Mouse (Mus musculus) midbrain, embryonic 16.5 days (tissue): Measurements from ENCODE around the gene Bricd5. TPM values are rescaled to one million over a fixed set of nuclear protein-coding genes. Genes with fewer than 3 reads are reported as not detected.
"Not testable (repeated sequence)": the region's sequence is repeated elsewhere in the genome, so short reads cannot be mapped to it uniquely, and the experiment has no call there.

Source experiments
- ATAC-seq: fragments of 200-750 bp; cut with Nextera tagmentation; 2 replicates; pipeline ENCODE4 v1.8.0; 2017; ENCODE audit warnings: moderate TSS enrichment
- H3K27ac ChIP-seq: fragments of 300-500 bp; sonication (generic); 2 replicates; pipeline ENCODE4 v1.5.1; 2014; ENCODE audit warnings: mild to moderate bottlenecking, low read length, mixed read lengths
- H3K27me3 ChIP-seq: fragments of 300-500 bp; sonication (generic); 2 replicates; pipeline ENCODE4 v1.6.1; 2014; ENCODE audit warnings: low read depth, low read length, mixed read lengths; ENCODE audit not compliant: control insufficient read depth, insufficient read depth
- H3K36me3 ChIP-seq: fragments of 300-500 bp; sonication (generic); 2 replicates; pipeline ENCODE4 v1.6.1; 2014; ENCODE audit warnings: mild to moderate bottlenecking, low read length, moderate library complexity, mixed read lengths; ENCODE audit not compliant: control insufficient read depth, insufficient read depth
- H3K4me1 ChIP-seq: fragments of 300-500 bp; sonication (generic); 2 replicates; pipeline ENCODE4 v1.6.1; 2014; ENCODE audit warnings: mild to moderate bottlenecking, low read length, mixed read lengths; ENCODE audit not compliant: control insufficient read depth, insufficient read depth
- H3K4me2 ChIP-seq: fragments of 300-500 bp; sonication (generic); 2 replicates; pipeline ENCODE4 v1.6.1; 2014; ENCODE audit warnings: mild to moderate bottlenecking, low read length, mixed read lengths
- H3K4me3 ChIP-seq: fragments of 300-500 bp; sonication (generic); 2 replicates; pipeline ENCODE4 v1.5.1; 2014; ENCODE audit warnings: low read depth, mild to moderate bottlenecking, low read length, moderate library complexity, mixed read lengths
- H3K9ac ChIP-seq: fragments of 300-500 bp; sonication (generic); 2 replicates; pipeline ENCODE4 v1.6.1; 2014; ENCODE audit warnings: low read depth, low read length, mixed read lengths
- H3K9me3 ChIP-seq: fragments of 300-500 bp; sonication (generic); replicated peaks from 2 replicates; pipeline ENCODE4 v1.6.1; 2014; ENCODE audit warnings: mild to moderate bottlenecking, low read length, mixed read lengths; ENCODE audit not compliant: control insufficient read depth, poor library complexity, severe bottlenecking
- WGBS: fragments of 180-500 bp; shearing (Covaris S2); extraction: QIAGEN DNeasy Blood & Tissue Kit; methylation state at CpG from one replicate; pipeline ENCODE4 v1.1.7; 2014; 5-methylcytosine and 5-hydroxymethylcytosine counted together
- polyA plus RNA-seq: library from polyadenylated mRNA; unstranded; fragments of >200 nt; fragmentation: Nextera tagmentation; extraction: Ambion mirVana; gene quantifications from 2 replicates; pipeline ENCODE4 v1.2.1, GENCODE M21; 2015

Gene Bricd5
- polyA plus RNA-seq, 1 experiment from 2014 or later = 0.40 TPM

- 7% methylated on average over 14 of the region's 14 CpGs for WGBS
- peak overlapping the region; percentile 78 for H3K4me2 ChIP-seq
- H3K9me3 ChIP-seq = no peaks in the 10 kb centered on the region
- peaks cover 17% of the 10 kb centered on the region for H3K36me3 ChIP-seq
- no peaks in the 10 kb centered on the region for H3K27me3 ChIP-seq
- peak overlapping the region; percentile 93 for H3K27ac ChIP-seq
- peaks cover 14% of the 10 kb centered on the region for H3K4me1 ChIP-seq
- H3K4me3 ChIP-seq = peak overlapping the region; percentile 72
- ATAC-seq = no peak
- peak overlapping the region; percentile 82 for H3K9ac ChIP-seq
Observed at GRCm38 (mm10) chr17:24454218-24454755, 19.4 kb upstream of the Bricd5 start.

- H3K27ac ChIP-seq = peak overlapping the region; percentile 93
- no peaks in the 10 kb centered on the region for H3K27me3 ChIP-seq
- under 1% methylated on average over 67 of the region's 67 CpGs for WGBS
- peaks cover 14% of the 10 kb centered on the region for H3K4me1 ChIP-seq
- H3K9ac ChIP-seq = peak overlapping the region; percentile 82
- H3K4me2 ChIP-seq = peak overlapping the region; percentile 78
- H3K36me3 ChIP-seq = peaks cover 12% of the 10 kb centered on the region; the same call in 1 of the 2 replicates
- peak; percentile 94 for ATAC-seq
- no peaks in the 10 kb centered on the region for H3K9me3 ChIP-seq
- H3K4me3 ChIP-seq = peak overlapping the region; percentile 72
Observed at GRCm38 (mm10) chr17:24454756-24455522, 18.7 kb upstream of the Bricd5 start.

DNA sequence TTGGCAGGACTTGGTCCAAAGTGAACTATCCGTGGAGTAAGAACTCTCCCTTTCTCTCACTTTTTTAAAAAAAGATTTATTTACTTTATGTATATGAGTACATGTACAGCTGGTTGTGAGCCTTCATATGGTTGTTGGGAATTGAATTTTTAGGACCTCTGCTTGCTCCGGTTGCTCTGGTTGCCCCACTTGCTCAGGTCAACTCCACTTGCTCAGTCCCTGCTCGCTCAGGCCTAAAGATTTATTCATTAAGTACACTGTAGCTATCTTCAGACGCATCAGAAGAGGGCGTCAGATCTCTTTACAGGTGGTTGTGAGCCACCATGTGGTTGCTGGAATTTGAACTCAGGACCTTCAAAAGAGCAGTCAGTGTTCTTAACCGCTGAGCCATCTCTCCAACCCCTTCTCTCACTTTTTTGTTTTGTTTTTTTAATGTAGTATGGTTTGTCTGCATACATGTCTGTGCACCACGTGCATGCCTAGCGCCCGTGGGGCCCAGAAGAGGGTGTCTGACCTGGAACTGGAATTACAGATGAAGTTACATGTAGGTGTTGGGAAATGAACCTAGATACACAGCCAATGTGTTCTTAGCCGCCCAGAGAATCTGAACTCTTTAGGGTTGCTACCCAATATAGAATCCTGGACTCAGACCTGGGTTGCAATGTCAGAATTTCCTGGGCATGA is 18.0 kb upstream of the Bricd5 start:
- H3K27me3 ChIP-seq, H3K36me3 ChIP-seq, ATAC-seq, H3K9me3 ChIP-seq, H3K9ac ChIP-seq: not testable (repeated sequence)
- H3K4me2 ChIP-seq = peak overlapping the region; percentile 39
- H3K27ac ChIP-seq = 0 out of 2 replicates have a peak overlapping the region, but pooled peaks have one; percentile 5
- peak overlapping the region; percentile 72 for H3K4me3 ChIP-seq
- 54% methylated on average over 10 of the region's 10 CpGs for WGBS
- H3K4me1 ChIP-seq = peaks cover 14% of the 10 kb centered on the region

GRCm38 (mm10) chr17:24461580-24461979 is 12.1 kb upstream of the Bricd5 start:
- no peak overlapping the region for H3K27ac ChIP-seq
- no peaks in the 10 kb centered on the region for H3K36me3 ChIP-seq
- no peaks in the 10 kb centered on the region for H3K9me3 ChIP-seq
- no peak for ATAC-seq
- H3K4me3 ChIP-seq = no peak overlapping the region
- no peak overlapping the region for H3K9ac ChIP-seq
- H3K27me3 ChIP-seq = no peaks in the 10 kb centered on the region
- H3K4me2 ChIP-seq = no peak overlapping the region
- no peaks in the 10 kb centered on the region for H3K4me1 ChIP-seq
- WGBS = 77% methylated on average over 2 of the region's 2 CpGs

DNA sequence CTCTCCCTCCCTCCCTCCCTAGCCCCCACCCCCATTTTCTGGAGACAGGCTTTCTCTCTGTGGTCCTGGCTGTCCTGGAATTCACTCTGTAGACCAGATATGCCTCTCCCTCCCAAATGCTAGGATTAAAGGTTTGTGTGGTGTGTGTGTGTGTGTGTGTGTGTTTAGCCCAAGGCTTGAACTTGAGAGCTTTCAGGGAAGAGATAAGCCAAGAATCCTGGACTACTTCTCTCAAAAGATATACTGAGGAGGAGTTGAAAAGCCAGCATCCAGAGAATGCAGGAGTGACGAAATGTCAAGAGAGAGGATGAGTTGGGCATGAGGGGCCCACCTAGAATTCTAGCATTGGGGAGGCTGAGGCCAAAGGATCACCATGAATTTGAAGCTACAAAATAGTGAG is 10.8 kb upstream of the Bricd5 start:
- WGBS = 93% methylated on average over 1 of the region's 1 CpGs
- Histone ChIP-seq H3K27me3 (no peaks in the 10 kb centered on the region), H3K4me1 (no peaks in the 10 kb centered on the region), H3K4me2 (no peak overlapping the region), H3K36me3 (no peaks in the 10 kb centered on the region), H3K9me3 (no peaks in the 10 kb centered on the region), H3K9ac (no peak overlapping the region), H3K27ac (no peak overlapping the region), H3K4me3 (no peak overlapping the region)
- ATAC-seq = no peak

GRCm38 (mm10) chr17:24463374-24464133 is 10.1 kb upstream of the Bricd5 start:
- WGBS = 68% methylated on average over 6 of the region's 6 CpGs
- no peak for ATAC-seq
- Histone ChIP-seq H3K27me3 (no peaks in the 10 kb centered on the region), H3K27ac (no peak overlapping the region), H3K36me3 (no peaks in the 10 kb centered on the region), H3K9me3 (no peaks in the 10 kb centered on the region), H3K4me1 (no peaks in the 10 kb centered on the region), H3K4me3 (no peak overlapping the region), H3K4me2 (no peak overlapping the region), H3K9ac (no peak overlapping the region)

DNA sequence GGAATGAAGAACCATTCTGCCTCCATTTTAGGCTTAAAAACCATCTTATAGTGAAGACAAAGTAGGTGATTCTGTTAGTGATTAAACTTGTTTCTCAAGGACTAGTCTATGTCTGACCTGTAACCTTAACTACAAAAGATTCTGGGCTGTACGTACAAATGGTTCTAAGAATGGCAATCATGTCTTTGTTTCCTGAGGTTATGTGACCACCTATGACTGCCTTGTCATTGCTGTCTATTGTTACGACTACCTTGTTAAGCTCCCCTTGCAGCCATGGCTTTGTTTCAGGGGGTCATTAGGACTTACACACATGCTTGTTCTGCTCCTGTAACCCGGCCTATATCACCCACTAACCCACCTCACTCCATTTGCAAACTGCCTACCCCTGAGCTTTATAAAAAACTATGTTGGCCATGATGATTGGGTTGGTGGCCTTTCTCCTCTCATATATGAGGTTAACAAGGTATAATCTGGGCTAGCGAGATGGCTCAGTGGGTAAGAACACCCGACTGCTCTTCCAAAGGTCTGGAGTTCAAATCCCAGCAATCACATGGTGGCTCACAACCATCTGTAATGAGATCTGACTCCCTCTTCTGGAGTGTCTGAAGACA is 4.9 kb upstream of the Bricd5 start:
- Histone ChIP-seq H3K9me3 (no peaks in the 10 kb centered on the region), H3K27ac (no peak overlapping the region), H3K4me2 (no peak overlapping the region), H3K9ac (no peak overlapping the region), H3K4me1 (peaks cover 21% of the 10 kb centered on the region), H3K4me3 (no peak overlapping the region), H3K36me3 (no peaks in the 10 kb centered on the region), H3K27me3 (no peaks in the 10 kb centered on the region)
- WGBS = 95% methylated on average over 5 of the region's 5 CpGs
- no peak for ATAC-seq

GRCm38 (mm10) chr17:24469336-24469909 is 4.3 kb upstream of the Bricd5 start:
- H3K9me3 ChIP-seq = no peaks in the 10 kb centered on the region
- WGBS = 18% methylated on average over 7 of the region's 7 CpGs
- H3K27me3 ChIP-seq = no peaks in the 10 kb centered on the region
- H3K27ac ChIP-seq = peak overlapping the region; percentile 86
- peak overlapping the region; percentile 59 for H3K9ac ChIP-seq
- ATAC-seq = no peak
- peak overlapping the region; percentile 92 for H3K4me3 ChIP-seq
- peaks cover under 1% of the 10 kb centered on the region; the same call in 1 of the 2 replicates for H3K36me3 ChIP-seq
- peak overlapping the region; percentile 66 for H3K4me2 ChIP-seq
- peaks cover 22% of the 10 kb centered on the region for H3K4me1 ChIP-seq
